Mouse (Mus musculus) forebrain, postnatal 0 days (tissue): Measurements from ENCODE around the gene Slc28a2. TPM values are rescaled to one million over a fixed set of nuclear protein-coding genes. Genes with fewer than 3 reads are reported as not detected.
"Not testable (repeated sequence)": the region's sequence is repeated elsewhere in the genome, so short reads cannot be mapped to it uniquely, and the experiment has no call there.

Experiments used
- ATAC-seq: fragments of 200-750 bp; cut with Nextera tagmentation; 2 replicates; pipeline ENCODE4 v1.8.0; 2017; ENCODE audit warnings: mild to moderate bottlenecking, moderate library complexity
- DNase-seq: peaks from one replicate; pipeline ENCODE4 v3.0.0-alpha.2; 2015
- H3K27ac ChIP-seq: fragments of 300-500 bp; sonication (generic); 2 replicates; pipeline ENCODE4 v1.5.1; 2014; ENCODE audit warnings: low read depth, mild to moderate bottlenecking, antibody characterized with exemption, low read length, moderate library complexity, mixed read lengths
- H3K27me3 ChIP-seq: fragments of 300-500 bp; sonication (generic); 2 replicates; pipeline ENCODE4 v1.6.1; 2014; ENCODE audit warnings: mild to moderate bottlenecking, low read length, mixed read lengths; ENCODE audit not compliant: insufficient read depth
- H3K36me3 ChIP-seq: fragments of 300-500 bp; sonication (generic); 2 replicates; pipeline ENCODE4 v1.6.1; 2014; ENCODE audit warnings: mild to moderate bottlenecking, moderate library complexity; ENCODE audit not compliant: insufficient read depth
- H3K4me1 ChIP-seq: fragments of 300-500 bp; sonication (generic); 2 replicates; pipeline ENCODE4 v1.6.1; 2014; ENCODE audit warnings: antibody characterized with exemption; ENCODE audit not compliant: insufficient read depth
- H3K4me2 ChIP-seq: fragments of 300-500 bp; sonication (generic); 2 replicates; pipeline ENCODE4 v1.6.1; 2014; ENCODE audit warnings: low read depth, mild to moderate bottlenecking, moderate library complexity
- H3K4me3 ChIP-seq: fragments of 300-500 bp; sonication (generic); 2 replicates; pipeline ENCODE4 v1.5.1; 2014; ENCODE audit warnings: low read depth, low read length, mixed read lengths
- H3K9ac ChIP-seq: fragments of 300-500 bp; sonication (generic); 2 replicates; pipeline ENCODE4 v1.6.1; 2014; ENCODE audit warnings: mild to moderate bottlenecking
- H3K9me3 ChIP-seq: fragments of 300-500 bp; sonication (generic); 2 replicates; pipeline ENCODE4 v1.6.1; 2016; ENCODE audit warnings: low read length
- CTCF ChIP-seq: sonication (generic); IDR thresholded peaks from 2 replicates; pipeline ENCODE4 v1.5.1; 2016; ENCODE audit warnings: antibody characterized with exemption, control low read depth, low read depth
- WGBS: fragments of 180-500 bp; shearing (Covaris S2); extraction: QIAGEN DNeasy Blood & Tissue Kit; methylation state at CpG from one replicate; pipeline ENCODE4 v1.1.7; 2014; 5-methylcytosine and 5-hydroxymethylcytosine counted together
- polyA plus RNA-seq: library from polyadenylated mRNA; unstranded; fragments of >200 nt; fragmentation: Nextera tagmentation; extraction: Ambion mirVana; gene quantifications from 2 replicates; pipeline ENCODE4 v1.2.1, GENCODE M21; 2015
- total RNA-seq: library from RNA; depleted of rRNA; stranded (reverse); fragments of >200 nt; gene quantifications from 2 replicates; pipeline ENCODE4 v1.2.3, GENCODE M21; 2014

Slc28a2 gene
- total and polyA plus RNA-seq, 2 experiments from 2014 or later, result 0.05 to 0.15 TPM

- H3K4me3 ChIP-seq, result no peak overlapping the region
- H3K27ac ChIP-seq, result no peak overlapping the region
- no peaks in the 10 kb centered on the region for H3K27me3 ChIP-seq
- no peaks in the 10 kb centered on the region for H3K4me1 ChIP-seq
- no peak for TF ChIP-seq CTCF
- H3K36me3 ChIP-seq, result no peaks in the 10 kb centered on the region
- DNase-seq (no peak), ATAC-seq (no peak)
- 88% methylated on average over 7 of the region's 7 CpGs for WGBS
- H3K9me3 ChIP-seq, result no peaks in the 10 kb centered on the region
- H3K9ac ChIP-seq, result no peak overlapping the region
- H3K4me2 ChIP-seq, result no peak overlapping the region
Observed at GRCm38 (mm10) chr2:122441000-122441933, 15.0 kb downstream of the Slc28a2 start.

DNA sequence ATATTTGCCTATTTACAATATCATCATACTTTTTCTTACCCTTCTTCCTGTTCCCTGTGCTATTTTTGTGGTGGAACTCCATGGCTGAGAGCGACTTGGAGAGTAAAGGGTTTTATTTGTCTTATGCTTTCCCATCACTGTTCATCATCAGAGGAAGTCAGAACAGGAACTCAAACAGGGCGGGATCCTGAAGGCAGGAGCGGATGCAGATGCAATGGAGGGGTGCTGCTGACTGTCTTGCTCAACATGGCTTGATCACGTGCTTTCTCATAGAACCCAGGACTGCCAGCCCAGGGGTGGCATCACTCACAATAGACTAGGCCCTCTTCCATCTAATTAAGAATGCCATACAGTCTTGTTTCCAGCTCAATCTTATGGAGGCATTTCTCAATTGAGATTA is 24.1 kb downstream of the Slc28a2 start:
- Histone ChIP-seq H3K27ac (no peak overlapping the region), H3K9me3 (no peaks in the 10 kb centered on the region), H3K4me1 (no peaks in the 10 kb centered on the region), H3K27me3 (no peaks in the 10 kb centered on the region), H3K4me3 (no peak overlapping the region), H3K36me3 (no peaks in the 10 kb centered on the region), H3K4me2 (no peak overlapping the region), H3K9ac (no peak overlapping the region)
- WGBS, result 82% methylated on average over 4 of the region's 4 CpGs
- ATAC-seq (no peak), DNase-seq (no peak)
- no peak for TF ChIP-seq CTCF

- Histone ChIP-seq H3K4me2 (no peak overlapping the region), H3K27ac (no peak overlapping the region), H3K36me3 (no peaks in the 10 kb centered on the region), H3K9me3 (no peaks in the 10 kb centered on the region), H3K4me3 (no peak overlapping the region), H3K27me3 (no peaks in the 10 kb centered on the region), H3K4me1 (no peaks in the 10 kb centered on the region), H3K9ac (no peak overlapping the region)
- WGBS, result 74% methylated on average over 2 of the region's 2 CpGs
- no peak for TF ChIP-seq CTCF
- ATAC-seq (no peak), DNase-seq (no peak)
Observed at GRCm38 (mm10) chr2:122452426-122452825, 26.1 kb downstream of the Slc28a2 start.

GRCm38 (mm10) chr2:122466901-122467300 is 40.6 kb downstream of the Slc28a2 start:
- no peak; the same call in 1 of the 2 replicates for ATAC-seq
- no peak overlapping the region for H3K27ac ChIP-seq
- peak overlapping the region; percentile 56 for H3K4me3 ChIP-seq
- DNase-seq, result peak; percentile 36
- H3K9ac ChIP-seq, result peak overlapping the region; percentile 59; the same call in 1 of the 2 replicates
- no peaks in the 10 kb centered on the region for H3K9me3 ChIP-seq
- H3K27me3 ChIP-seq, result no peaks in the 10 kb centered on the region
- WGBS, result 30% methylated on average over 11 of the region's 11 CpGs
- no peaks in the 10 kb centered on the region for H3K36me3 ChIP-seq
- H3K4me2 ChIP-seq, result peak overlapping the region; percentile 94
- no peak for TF ChIP-seq CTCF
- no peaks in the 10 kb centered on the region for H3K4me1 ChIP-seq

GRCm38 (mm10) chr2:122467351-122468013 is 41.2 kb downstream of the Slc28a2 start:
- TF ChIP-seq CTCF, result peak; percentile 78
- peak overlapping the region; percentile 56 for H3K4me3 ChIP-seq
- no peaks in the 10 kb centered on the region for H3K27me3 ChIP-seq
- peak overlapping the region; percentile 94 for H3K4me2 ChIP-seq
- no peaks in the 10 kb centered on the region for H3K9me3 ChIP-seq
- ATAC-seq (peak; percentile 99), DNase-seq (peak; percentile 83)
- H3K36me3 ChIP-seq, result no peaks in the 10 kb centered on the region
- no peak overlapping the region for H3K27ac ChIP-seq
- H3K4me1 ChIP-seq, result no peaks in the 10 kb centered on the region
- peak overlapping the region; percentile 59 for H3K9ac ChIP-seq
- WGBS, result under 1% methylated on average over 45 of the region's 46 CpGs

- no peaks in the 10 kb centered on the region for H3K36me3 ChIP-seq
- H3K27ac ChIP-seq, result no peak overlapping the region
- H3K9me3 ChIP-seq, result no peaks in the 10 kb centered on the region
- no peak overlapping the region for H3K4me2 ChIP-seq
- H3K27me3 ChIP-seq, result no peaks in the 10 kb centered on the region
- H3K4me3 ChIP-seq, result no peak overlapping the region
- H3K9ac ChIP-seq, result no peak overlapping the region
- TF ChIP-seq CTCF, result no peak
- DNase-seq, result no peak
- 85% methylated on average over 3 of the region's 3 CpGs for WGBS
- ATAC-seq, result no peak
- no peaks in the 10 kb centered on the region for H3K4me1 ChIP-seq
Observed at GRCm38 (mm10) chr2:122469221-122469620, 42.9 kb downstream of the Slc28a2 start.

DNA sequence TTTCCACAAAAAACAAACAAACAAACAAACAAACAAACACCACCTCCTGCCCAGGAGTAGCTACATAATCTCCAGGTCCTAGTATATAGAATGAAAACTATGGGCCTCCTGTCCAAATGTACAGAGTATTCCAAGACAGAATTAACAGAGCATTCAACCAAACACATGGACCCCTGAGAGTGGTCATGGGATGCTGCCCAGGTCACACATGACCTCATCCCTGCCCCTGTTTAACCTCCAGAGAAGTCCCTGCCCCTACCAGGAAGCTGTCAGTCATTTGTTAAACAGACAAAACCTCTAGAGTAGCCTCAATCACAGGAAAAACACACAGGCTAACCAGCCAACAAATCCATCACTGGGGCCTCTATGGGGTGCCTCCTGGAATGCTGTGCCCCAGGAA is 50.3 kb downstream of the Slc28a2 start:
- ATAC-seq (no peak), DNase-seq (no peak)
- no peak overlapping the region for H3K27ac ChIP-seq
- no peaks in the 10 kb centered on the region for H3K4me1 ChIP-seq
- H3K9ac ChIP-seq, result no peak overlapping the region
- no peaks in the 10 kb centered on the region for H3K36me3 ChIP-seq
- no peaks in the 10 kb centered on the region for H3K9me3 ChIP-seq
- H3K27me3 ChIP-seq, result no peaks in the 10 kb centered on the region
- H3K4me2 ChIP-seq, result no peak overlapping the region
- no peak overlapping the region for H3K4me3 ChIP-seq
- TF ChIP-seq CTCF, result no peak

DNA sequence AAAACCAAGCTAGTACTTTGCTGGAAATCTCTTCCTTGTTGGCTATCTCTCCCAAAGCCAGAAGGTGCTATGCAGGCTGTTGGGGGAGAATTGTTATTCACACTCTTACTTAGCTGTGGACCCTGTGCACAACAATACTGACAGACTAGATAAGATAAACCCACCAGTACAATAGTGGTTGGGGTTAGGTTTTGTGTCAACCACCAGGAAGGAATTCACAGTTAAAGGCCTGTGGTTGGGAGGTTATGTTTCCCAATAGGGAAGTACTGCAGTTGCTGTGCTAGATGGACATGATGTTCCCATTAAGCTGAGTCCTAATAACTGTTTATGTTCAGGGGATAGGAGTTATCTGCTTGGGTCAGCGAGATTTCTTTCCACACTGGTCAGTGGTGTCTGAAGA is 57.5 kb downstream of the Slc28a2 start:
- not testable (repeated sequence) for H3K9me3 ChIP-seq, DNase-seq, H3K36me3 ChIP-seq, H3K4me1 ChIP-seq, H3K4me3 ChIP-seq, H3K4me2 ChIP-seq, H3K9ac ChIP-seq, ATAC-seq, H3K27ac ChIP-seq, H3K27me3 ChIP-seq
- 64% methylated on average over 1 of the region's 1 CpGs for WGBS
